ENCODE assay signal across 30 mouse cellular contexts in the genomic region with DNA sequence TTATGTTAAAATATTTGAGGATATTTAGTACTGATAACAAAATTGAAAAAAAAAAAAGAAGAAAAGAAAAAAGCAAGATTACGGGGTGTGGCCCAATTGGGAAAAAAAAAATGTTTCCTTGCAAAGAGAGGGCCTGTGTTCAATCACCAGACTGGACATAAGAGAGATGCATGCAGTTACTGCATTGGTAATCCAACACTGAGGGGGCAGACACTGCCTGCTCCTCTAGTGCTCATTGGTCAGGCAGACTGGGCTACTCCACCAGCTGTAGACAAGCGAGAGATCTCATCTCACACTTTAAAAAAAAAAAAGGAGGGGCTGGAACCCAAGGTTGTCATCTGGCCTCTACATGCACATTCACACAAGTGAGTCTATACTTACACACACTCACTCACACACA.
"Had no signal": no experiment of that assay in that cellular context is flagged by ENCODE, and none has a peak within 500 bp of the region (broad histone marks: within the 10 kb centered on the region; RNA-seq: fewer than 3 reads in every experiment).

No protein-coding gene starts in this region.

- H3K4me3 ChIP-seq: left cerebral cortex, adult 2 months; limb, embryonic 10.5 days; limb, embryonic 12.5 days; limb, embryonic 13.5 days; limb, embryonic 15.5 days; liver, embryonic 12.5 days; liver, embryonic 13.5 days; liver, embryonic 15.5 days; lung, embryonic 15.5 days; megakaryocyte, embryonic 14.5 days; midbrain, embryonic 10.5 days; midbrain, embryonic 12.5 days; midbrain, embryonic 13.5 days; midbrain, embryonic 15.5 days; myocyte; neural tube, embryonic 12.5 days had no signal

- H3K9me3 ChIP-seq: limb, embryonic 10.5 days; limb, embryonic 12.5 days; limb, embryonic 13.5 days; limb, embryonic 15.5 days; liver, embryonic 13.5 days; liver, embryonic 15.5 days; lung, embryonic 15.5 days; midbrain, embryonic 10.5 days; midbrain, embryonic 12.5 days; midbrain, embryonic 13.5 days; midbrain, embryonic 15.5 days; neural tube, embryonic 12.5 days had no signal

- DNase-seq: left cerebral cortex, postnatal 4 days; liver; liver, embryonic 13.5 days; liver, postnatal 0 days; lung, adult 18-20 months; lung, adult 2 months; lung, postnatal 10 days; lung, postnatal 4 days; midbrain, embryonic 14.5 days had no signal

- H3K4me1 ChIP-seq: limb, embryonic 10.5 days; limb, embryonic 12.5 days; limb, embryonic 13.5 days; limb, embryonic 15.5 days; liver, embryonic 12.5 days; liver, embryonic 13.5 days; liver, embryonic 15.5 days; lung, embryonic 15.5 days; megakaryocyte, embryonic 14.5 days; midbrain, embryonic 10.5 days; midbrain, embryonic 12.5 days; midbrain, embryonic 13.5 days; midbrain, embryonic 15.5 days; neural tube, embryonic 12.5 days had no signal

- H3K27me3 ChIP-seq: limb, embryonic 12.5 days; limb, embryonic 13.5 days; limb, embryonic 15.5 days; liver, embryonic 12.5 days; liver, embryonic 13.5 days; liver, embryonic 15.5 days; lung, embryonic 15.5 days; megakaryocyte, embryonic 14.5 days; midbrain, embryonic 12.5 days; midbrain, embryonic 13.5 days; midbrain, embryonic 15.5 days; neural tube, embryonic 12.5 days had no signal

- H3K9ac ChIP-seq: limb, embryonic 12.5 days; limb, embryonic 13.5 days; limb, embryonic 15.5 days; liver, embryonic 12.5 days; liver, embryonic 13.5 days; liver, embryonic 14.5 days; liver, embryonic 15.5 days; liver, postnatal 0 days; lung, embryonic 15.5 days; midbrain, embryonic 12.5 days; midbrain, embryonic 13.5 days; midbrain, embryonic 15.5 days; neural tube, embryonic 12.5 days had no signal

- H3K4me2 ChIP-seq: limb, embryonic 12.5 days; limb, embryonic 13.5 days; limb, embryonic 15.5 days; liver, embryonic 11.5 days; liver, embryonic 12.5 days; liver, embryonic 13.5 days; liver, embryonic 15.5 days; lung, embryonic 15.5 days; midbrain, embryonic 11.5 days; midbrain, embryonic 12.5 days; midbrain, embryonic 13.5 days; midbrain, embryonic 15.5 days; neural tube, embryonic 12.5 days had no signal

- H3K27ac ChIP-seq: left cerebral cortex, adult 2 months; limb, embryonic 10.5 days; limb, embryonic 12.5 days; limb, embryonic 13.5 days; limb, embryonic 15.5 days; liver, embryonic 12.5 days; liver, embryonic 13.5 days; liver, embryonic 14.5 days; liver, embryonic 15.5 days; lung, embryonic 15.5 days; macrophage; midbrain, embryonic 10.5 days; midbrain, embryonic 12.5 days; midbrain, embryonic 13.5 days; midbrain, embryonic 15.5 days; neural tube, embryonic 12.5 days had no signal

- H3K36me3 ChIP-seq: limb, embryonic 10.5 days; limb, embryonic 12.5 days; limb, embryonic 13.5 days; limb, embryonic 15.5 days; liver, embryonic 12.5 days; liver, embryonic 13.5 days; liver, embryonic 15.5 days; lung, embryonic 15.5 days; midbrain, embryonic 10.5 days; midbrain, embryonic 12.5 days; midbrain, embryonic 13.5 days; midbrain, embryonic 15.5 days; neural tube, embryonic 12.5 days had no signal

- ATAC-seq: liver, embryonic 12.5 days; liver, postnatal 0 days; lung, postnatal 0 days; midbrain, embryonic 13.5 days; midbrain, embryonic 15.5 days; midbrain, embryonic 16.5 days had no signal
